Mouse (Mus musculus) liver, adult 2 months (tissue): ENCODE measurements around the gene Smc6.

Experiments used
- CTCF ChIP-seq: fragments of 200-500 bp; IDR thresholded peaks from 2 replicates; pipeline ENCODE4 v1.5.1; 2011; ENCODE audit warnings: low read depth, low read length, control low read depth
- POLR2A ChIP-seq: fragments of 200-500 bp; IDR thresholded peaks from 2 replicates; pipeline ENCODE4 v1.6.1; 2011; ENCODE audit warnings: low read length, control low read depth; ENCODE audit not compliant: insufficient read depth; ENCODE audit errors: extremely low read depth

- TF ChIP-seq POLR2A (no peak), CTCF (no peak)
These were observed 41.0 kb upstream of the Smc6 start for GRCm38 (mm10) chr12:11224722-11225121.
